Mouse (Mus musculus): Measurements from ENCODE around the gene Itpkb. TPM values are rescaled to one million over a fixed set of nuclear protein-coding genes. Genes with fewer than 3 reads are reported as not detected.

The Itpkb gene
- total and polyA plus RNA-seq, 3 experiments = 3.4 to 9.2 TPM; not detected in 1

DNA sequence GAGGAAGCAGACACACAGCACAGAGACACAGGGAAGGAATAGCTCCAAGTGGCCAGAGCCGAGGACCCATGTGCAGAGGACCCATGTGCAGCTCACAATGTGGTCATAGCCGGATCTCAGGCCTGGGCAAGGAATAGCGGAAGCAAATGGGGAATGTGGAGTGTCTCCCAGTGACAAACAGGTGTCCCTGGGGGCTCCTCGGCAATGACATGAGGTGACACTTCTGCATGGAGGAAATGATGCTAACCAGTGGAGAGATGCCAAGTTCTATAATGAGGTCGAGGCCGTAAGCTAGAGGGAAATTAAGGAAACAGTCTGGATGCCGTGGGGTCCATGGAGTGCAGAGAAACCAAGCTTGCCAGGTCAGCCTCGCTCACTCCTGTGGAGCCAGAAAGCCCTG, 98.6 kb downstream of the Itpkb start:
- Histone ChIP-seq H3K4me3 (ENCODE audit: control insufficient read depth in 1 of 2, insufficient read depth in 1 of 2, low read depth in 2 of 2, low read length in 2 of 2) (no peak overlapping the region), H3K9ac (ENCODE audit: control insufficient read depth, low read depth, low read length, poor library complexity, severe bottlenecking) (no peak overlapping the region), H3K36me3 (ENCODE audit: control insufficient read depth in 1 of 2, insufficient read depth in 2 of 2, low read length in 2 of 2) (peaks cover 0 to 5% of the 10 kb centered on the region in 2 experiments; a peak in 1 of 4 replicates), H3K9me3 (replicated peaks; ENCODE audit: insufficient read depth, low read length) (no peaks in the 10 kb centered on the region), H3K27ac (ENCODE audit: control insufficient read depth, low read depth, low read length) (no peak overlapping the region), H3K4me1 (ENCODE audit: control insufficient read depth in 1 of 2, insufficient read depth in 2 of 2, low read length in 2 of 2) (peaks cover 0 to 17% of the 10 kb centered on the region in 2 experiments; a peak in 2 of 4 replicates), H3K79me2 (ENCODE audit: control insufficient read depth, insufficient read depth, low read length, poor library complexity) (no peaks in the 10 kb centered on the region), H3K27me3 (ENCODE audit: control insufficient read depth in 1 of 2, insufficient read depth in 2 of 2, low read length in 2 of 2) (no peaks in the 10 kb centered on the region)
- TF ChIP-seq EP300 (IDR thresholded peaks at IDR 0.05; ENCODE audit: low read depth in 1 of 2, low read length in 2 of 2) (no peak), NELFE (IDR thresholded peaks at IDR 0.05; ENCODE audit: low read depth, low read length) (no peak), MYC (IDR thresholded peaks at IDR 0.05; ENCODE audit: low read depth, low read length) (no peak), RAD21 (IDR thresholded peaks at IDR 0.05; ENCODE audit: low read depth, low read length) (no peak), HCFC1 (IDR thresholded peaks at IDR 0.05; ENCODE audit: low read depth, low read length) (no peak), ETS1 (IDR thresholded peaks at IDR 0.05; ENCODE audit: low read depth, low read length) (no peak), JUND (IDR thresholded peaks at IDR 0.05; ENCODE audit: low read depth, low read length) (no peak), USF1 (IDR thresholded peaks at IDR 0.05; ENCODE audit: low read depth, low read length) (no peak), MAZ (IDR thresholded peaks at IDR 0.05; ENCODE audit: low read depth, low read length) (no peak), BHLHE40 (IDR thresholded peaks at IDR 0.05; ENCODE audit: borderline replicate concordance, low read depth, low read length) (no peak), UBTF (IDR thresholded peaks at IDR 0.05; ENCODE audit: borderline replicate concordance, insufficient read depth, low read depth, low read length) (no peak)
- DNase-seq (ENCODE audit: low read depth, low spot score) = peak; percentile 27

GRCm38 (mm10) chr1:180429819-180430218, 99.5 kb downstream of the Itpkb start:
- Histone ChIP-seq H3K27me3 (ENCODE audit: control insufficient read depth in 1 of 2, insufficient read depth in 2 of 2, low read length in 2 of 2) (no peaks in the 10 kb centered on the region), H3K79me2 (ENCODE audit: control insufficient read depth, insufficient read depth, low read length, poor library complexity) (no peaks in the 10 kb centered on the region), H3K4me1 (ENCODE audit: control insufficient read depth in 1 of 2, insufficient read depth in 2 of 2, low read length in 2 of 2) (peaks cover 0 to 17% of the 10 kb centered on the region in 2 experiments; a peak in 2 of 4 replicates), H3K9ac (ENCODE audit: control insufficient read depth, low read depth, low read length, poor library complexity, severe bottlenecking) (no peak overlapping the region), H3K36me3 (ENCODE audit: control insufficient read depth in 1 of 2, insufficient read depth in 2 of 2, low read length in 2 of 2) (peaks cover 0 to 5% of the 10 kb centered on the region in 2 experiments; a peak in 1 of 4 replicates), H3K4me3 (ENCODE audit: control insufficient read depth in 1 of 2, insufficient read depth in 1 of 2, low read depth in 2 of 2, low read length in 2 of 2) (no peak overlapping the region), H3K27ac (ENCODE audit: control insufficient read depth, low read depth, low read length) (no peak overlapping the region), H3K9me3 (replicated peaks; ENCODE audit: insufficient read depth, low read length) (no peaks in the 10 kb centered on the region)
- TF ChIP-seq MAX (IDR thresholded peaks at IDR 0.05; ENCODE audit: low read length) (peak; percentile 15; the same call in 1 of the 2 replicates), USF2 (IDR thresholded peaks at IDR 0.05; ENCODE audit: borderline replicate concordance in 1 of 2, insufficient read depth in 1 of 2, low read depth in 1 of 2, low read length in 2 of 2) (no peak), BHLHE40 (IDR thresholded peaks at IDR 0.05; ENCODE audit: borderline replicate concordance, low read depth, low read length) (peak; percentile 69), EP300 (IDR thresholded peaks at IDR 0.05; ENCODE audit: low read depth in 1 of 2, low read length in 2 of 2) (0 out of 4 replicates have a peak, but pooled peaks of 1 of the 2 experiments have one; percentile 22), RCOR1 (IDR thresholded peaks at IDR 0.05; ENCODE audit: low read depth, low read length) (peak; percentile 66)
- DNase-seq (ENCODE audit: low read depth, low spot score) = peak; percentile 34

All from MEL (cell line).